Mouse (Mus musculus) myocyte (in vitro differentiated cells): Measurements from ENCODE around the gene Syce3.

Experiments
- MYOD1 ChIP-seq, 3 experiments: IDR thresholded peaks; one replicate each; pipeline ENCODE4 v1.6.1; 2011; ENCODE audit warnings: control low read depth in 2 of 3, low read depth in 2 of 3, mild to moderate bottlenecking in 2 of 3, moderate library complexity in 1 of 3; ENCODE audit not compliant: insufficient read length in 2 of 3, control insufficient read depth in 1 of 3
- POLR2A ChIP-seq: IDR thresholded peaks from one replicate; pipeline ENCODE4 v1.6.1; 2011; ENCODE audit warnings: low read depth, mild to moderate bottlenecking, control low read depth, moderate library complexity; ENCODE audit not compliant: insufficient read length
- TCF12 ChIP-seq: IDR thresholded peaks from one replicate; pipeline ENCODE4 v1.6.1; 2011; ENCODE audit warnings: mild to moderate bottlenecking, control low read depth; ENCODE audit not compliant: poor library complexity, insufficient read depth, severe bottlenecking
- USF1 ChIP-seq: IDR thresholded peaks from one replicate; pipeline ENCODE4 v1.6.1; 2011; ENCODE audit warnings: low read depth, mild to moderate bottlenecking, control low read depth, moderate library complexity

GRCm38 (mm10) chr15:89387127-89387526 lies 23.2 kb downstream of the Syce3 start:
- TF ChIP-seq TCF12 (no peak), POLR2A (no peak), USF1 (no peak), MYOD1 (IDR thresholded peaks at IDR 0.05; ENCODE audit: control insufficient read depth in 1 of 3, insufficient read length in 2 of 3, low read depth in 2 of 3) (no peak)
